Mouse (Mus musculus): ENCODE measurements around the gene Dynlt1b.
"Not testable (repeated sequence)": the region's sequence is repeated elsewhere in the genome, so short reads cannot be mapped to it uniquely, and the experiment has no call there.

DNA sequence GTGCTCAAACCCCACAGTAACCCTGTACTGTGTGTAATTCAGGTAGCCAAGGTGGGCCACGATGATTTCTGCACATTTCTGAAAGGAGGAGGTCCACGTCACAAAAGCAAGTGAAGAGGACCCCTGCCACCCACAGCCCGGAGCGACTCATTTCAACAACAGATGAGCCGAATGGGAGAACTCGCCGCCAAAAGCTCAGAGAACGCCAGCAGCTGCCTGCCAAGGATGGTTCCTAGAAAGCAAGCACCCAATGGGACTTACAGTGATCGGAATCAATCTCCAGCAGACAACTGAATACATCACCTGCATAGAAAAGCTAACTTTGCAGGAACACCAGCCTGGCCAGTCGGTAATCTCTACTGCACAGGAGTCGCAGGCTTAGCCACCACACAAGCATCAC is 22.8 kb downstream of the Dynlt1b start:
- not testable (repeated sequence) for TF ChIP-seq EP300, CTCF (IDR thresholded peaks at IDR 0.05; ENCODE audit: low read depth)

Measured in liver, embryonic 14.5 days (tissue).